Mouse (Mus musculus) regulatory T cell (primary cell): ENCODE measurements around the gene Oas1a.
"Not testable (repeated sequence)": the region's sequence is repeated elsewhere in the genome, so short reads cannot be mapped to it uniquely, and the experiment has no call there.

ENCODE experiments used
- in situ Hi-C: fragments of 300-600 bp; cut with MboI, MseI; formaldehyde crosslinking; loops from one replicate; pipeline ENCODE4 v1.15.1; 2025; ENCODE audit warnings: high pct_unique_total_duplicates

Oas1a gene

DNA sequence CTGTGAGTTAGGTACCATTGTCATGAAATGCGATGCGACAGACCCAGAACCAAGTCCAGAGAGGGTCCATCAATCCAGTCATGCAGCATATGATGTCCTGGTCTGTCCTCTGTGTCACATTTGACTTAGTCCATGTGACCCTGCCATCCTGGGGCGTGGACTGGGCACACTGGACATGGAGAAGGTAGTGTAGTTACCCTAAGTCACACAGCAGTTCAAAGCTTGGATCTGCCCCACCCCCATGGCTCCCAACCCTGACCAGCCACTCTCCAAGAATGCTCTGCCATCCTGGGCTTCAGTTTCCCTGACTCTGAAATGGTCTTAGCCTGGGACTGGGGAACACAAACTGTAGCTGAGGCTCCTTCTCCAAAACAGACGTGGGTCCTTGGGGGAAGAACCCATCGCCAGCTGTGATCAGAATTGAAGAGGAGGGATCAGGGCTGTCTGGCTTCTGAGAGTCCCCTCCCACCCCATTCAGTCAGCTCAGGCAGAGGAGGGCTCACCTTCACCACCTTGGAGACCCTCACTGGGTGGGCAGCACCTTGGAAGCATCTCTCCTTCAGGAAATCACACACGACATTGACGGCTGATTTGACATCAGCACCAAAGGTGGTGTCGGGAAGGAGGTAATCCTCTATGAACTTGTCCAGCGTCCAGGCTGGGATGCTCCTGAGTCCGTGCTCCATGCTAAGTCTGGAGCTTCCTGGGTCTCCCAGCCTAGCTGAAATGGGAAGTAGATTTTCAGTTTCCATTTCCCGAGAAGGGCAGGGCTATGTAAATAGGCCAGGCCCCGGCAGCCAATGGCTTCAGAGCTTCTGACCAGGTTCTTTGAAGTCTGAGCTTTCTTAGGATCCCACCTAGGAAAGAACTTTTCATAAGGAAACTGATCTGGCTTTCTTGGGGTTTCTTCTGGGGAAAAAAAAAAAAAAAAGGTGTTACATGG is at the start of gene Oas1a:
Oas1a (minus strand) TSS at position 731 of the 943 bp plus-strand sequence.
- in situ Hi-C loops: not testable (repeated sequence)

DNA sequence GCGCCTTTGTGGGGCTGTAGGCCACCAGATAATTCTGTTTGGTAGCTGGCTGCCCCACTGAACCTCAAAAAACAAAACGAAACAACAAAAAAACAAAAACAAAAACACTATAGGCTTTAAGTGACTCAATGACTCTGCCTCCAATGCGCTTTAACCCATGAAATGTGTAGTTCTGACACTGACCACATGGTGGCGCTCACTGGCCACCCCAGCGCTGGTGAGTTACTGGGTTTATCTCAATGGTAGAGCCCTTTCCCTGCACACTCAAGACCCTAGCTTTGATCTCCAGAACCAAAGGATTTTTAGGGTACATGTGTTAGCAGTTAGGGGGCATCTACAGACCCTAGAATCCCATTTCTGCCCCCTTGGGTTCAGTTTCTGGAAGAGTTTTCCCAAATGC is 46.7 kb upstream of the Oas1a start:
- in situ Hi-C loops: loop anchor here (10.0 kb wide), 1 partner anchor 341 kb away; no protein-coding TSS in a partner anchor

DNA sequence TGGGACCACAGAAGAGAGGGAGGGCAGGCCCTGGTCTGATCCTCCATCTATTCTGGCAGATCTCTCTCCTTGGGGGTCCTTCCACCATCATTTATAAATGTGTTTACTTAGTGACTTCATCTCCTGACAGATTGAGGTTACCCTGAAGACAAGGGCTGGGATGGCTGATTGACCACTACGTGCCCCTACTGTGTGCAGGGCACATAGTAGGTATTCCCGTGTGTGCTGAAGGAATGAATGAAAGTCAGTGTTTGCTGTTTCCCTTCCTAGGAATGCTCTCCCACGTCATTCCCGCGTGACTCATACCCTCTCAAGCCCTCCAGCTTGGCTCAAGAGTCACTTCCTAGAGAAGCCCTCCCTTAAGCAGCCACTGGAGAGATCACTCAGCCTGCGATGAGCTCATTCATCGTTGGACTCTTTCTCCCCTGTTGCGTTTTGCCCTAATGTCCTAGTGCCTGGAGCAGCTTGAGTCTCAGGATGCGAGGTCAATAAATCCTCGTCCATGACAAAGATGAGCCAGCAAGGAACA is 45.0 kb upstream of the Oas1a start:
- in situ Hi-C loops: loop anchor here (10.0 kb wide), 1 partner anchor 342 kb away; no protein-coding TSS in a partner anchor

DNA sequence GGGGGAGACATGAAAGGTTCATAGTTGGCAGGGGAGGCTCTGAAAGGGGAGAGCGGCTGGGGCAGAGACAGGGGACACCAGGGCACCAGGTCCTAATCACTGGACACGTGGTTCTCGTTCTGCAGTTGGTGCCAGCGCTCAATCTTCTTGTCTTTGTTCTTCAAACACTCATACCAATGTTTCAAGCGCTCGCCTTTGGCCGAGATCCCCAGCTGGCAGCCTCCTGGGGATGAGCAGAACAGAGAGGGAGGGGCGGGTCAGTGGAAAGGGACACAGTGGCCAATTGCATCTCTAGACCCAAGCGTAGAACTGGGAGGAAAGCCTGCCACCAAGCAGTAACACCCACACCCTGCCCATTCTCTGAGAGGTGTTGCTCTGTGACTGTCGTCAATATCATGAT is 34.8 kb upstream of the Oas1a start:
- in situ Hi-C loops: no loop called here

DNA sequence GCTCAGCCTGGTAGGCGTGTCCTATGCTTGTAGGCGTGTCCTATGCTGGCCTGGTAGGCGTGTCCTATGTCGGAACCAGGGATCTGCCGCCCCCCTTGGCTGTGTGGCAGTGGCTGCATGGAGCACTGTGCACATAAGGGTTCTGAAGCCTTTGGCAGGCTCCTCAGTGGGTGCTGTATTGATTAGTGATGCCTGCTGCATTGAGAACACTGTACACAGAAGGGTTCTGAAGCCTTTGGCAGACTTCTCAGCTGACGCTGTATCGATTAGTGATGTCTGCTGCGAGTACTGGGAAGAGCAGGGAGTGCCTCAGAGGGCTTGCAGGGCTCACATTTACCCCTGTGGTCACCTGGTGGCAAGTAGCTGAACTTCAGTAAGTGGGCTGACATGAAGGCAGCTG is 31.3 kb upstream of the Oas1a start:
- in situ Hi-C loops: no loop called here

DNA sequence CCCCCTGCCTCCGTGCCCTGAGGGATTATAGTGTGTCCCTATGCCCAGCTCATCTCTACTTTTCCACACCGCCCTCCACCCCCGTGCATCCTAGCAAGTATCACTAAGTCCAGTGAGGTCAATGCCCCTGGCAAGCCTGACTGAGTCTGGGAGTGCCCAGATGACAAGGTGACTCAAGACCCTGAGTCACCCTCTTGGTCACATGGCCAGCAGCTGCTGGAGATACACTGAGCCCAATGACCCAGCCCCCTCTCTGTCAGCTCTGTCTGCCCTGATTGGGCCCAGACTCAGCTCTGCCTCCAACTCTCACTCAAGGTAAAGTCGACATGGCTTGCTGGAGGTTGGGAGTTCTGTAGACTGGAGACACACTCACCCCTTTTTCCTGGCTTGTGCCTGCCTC is 30.5 kb upstream of the Oas1a start:
- in situ Hi-C loops: no loop called here

DNA sequence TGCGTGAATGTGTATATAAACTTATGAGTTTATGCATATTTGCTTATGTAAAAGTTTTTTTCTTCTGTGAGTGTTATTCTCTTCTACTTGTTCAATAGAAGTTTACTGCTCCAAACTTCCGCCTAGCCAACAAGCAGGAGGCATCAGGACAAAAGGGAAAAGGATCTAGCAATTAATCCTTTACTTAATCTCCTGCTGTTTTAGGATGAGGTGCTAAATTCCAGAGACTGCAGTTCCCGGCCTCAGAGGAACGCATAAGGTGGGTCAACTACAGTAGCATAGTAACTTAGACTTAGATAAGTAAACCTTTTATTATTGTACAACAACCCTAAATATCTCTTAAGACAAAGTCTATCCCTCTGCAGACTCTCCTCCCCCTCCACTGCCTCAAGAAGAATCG is 26.6 kb upstream of the Oas1a start:
- in situ Hi-C loops: no loop called here

DNA sequence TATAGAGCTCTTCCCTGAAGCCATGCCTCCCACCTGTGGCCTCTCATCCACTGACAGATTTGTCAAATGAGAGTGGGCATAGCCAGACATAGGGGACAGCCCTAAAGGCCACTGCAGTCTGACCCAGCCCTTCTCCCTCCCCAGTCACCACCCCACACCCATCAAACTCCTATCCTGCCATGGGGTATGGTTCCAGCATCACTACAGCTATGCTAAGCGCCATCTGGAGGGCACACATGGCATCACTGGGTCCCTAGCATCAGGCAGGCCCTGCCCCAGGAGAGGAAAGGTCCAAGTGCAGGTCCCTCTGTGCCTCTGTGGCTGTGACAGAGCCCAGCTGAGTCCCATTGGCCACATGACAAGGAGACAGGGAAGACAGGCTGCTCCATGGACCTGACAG is 19.7 kb upstream of the Oas1a start:
- in situ Hi-C loops: no loop called here

DNA sequence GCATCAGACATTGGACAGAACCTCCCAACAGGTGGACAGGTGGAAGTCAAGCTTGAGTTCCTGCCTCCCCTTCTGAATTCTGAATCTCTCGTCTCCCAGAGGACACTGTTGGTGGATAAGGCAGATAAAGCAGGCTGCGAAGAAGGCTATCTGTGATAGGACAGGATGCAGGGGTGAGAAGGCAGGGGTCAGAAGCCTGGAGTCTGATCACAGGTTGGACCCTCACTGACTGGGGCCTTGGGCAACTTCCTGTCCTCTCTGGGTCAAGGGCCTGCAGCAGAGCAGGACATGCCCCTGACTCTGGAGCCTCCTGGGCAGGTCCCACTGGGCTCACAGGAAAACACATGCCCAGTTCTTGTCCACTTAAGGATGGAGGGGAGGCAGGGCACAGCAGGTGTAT is 19.0 kb upstream of the Oas1a start:
- in situ Hi-C loops: not testable (repeated sequence)

DNA sequence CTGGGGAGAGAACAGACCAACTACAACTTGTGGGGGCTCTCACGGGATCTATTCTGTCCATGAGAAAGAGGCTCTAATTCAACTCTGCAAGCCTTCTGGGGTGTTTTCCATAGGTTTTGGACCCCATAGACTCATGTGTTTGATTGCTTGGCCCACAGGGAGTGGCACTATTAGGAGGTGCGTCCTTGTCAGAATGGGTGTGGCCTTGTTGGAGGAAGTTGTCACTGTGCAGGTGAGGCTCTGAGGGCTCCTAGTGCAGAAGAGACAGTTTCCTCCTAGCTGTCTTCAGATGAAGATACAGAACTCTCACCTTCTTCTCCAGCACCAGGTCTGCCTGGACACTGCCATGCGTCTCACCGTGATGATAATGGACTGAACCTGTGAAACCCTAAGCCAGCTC is 17.2 kb upstream of the Oas1a start:
- in situ Hi-C loops: not testable (repeated sequence)

DNA sequence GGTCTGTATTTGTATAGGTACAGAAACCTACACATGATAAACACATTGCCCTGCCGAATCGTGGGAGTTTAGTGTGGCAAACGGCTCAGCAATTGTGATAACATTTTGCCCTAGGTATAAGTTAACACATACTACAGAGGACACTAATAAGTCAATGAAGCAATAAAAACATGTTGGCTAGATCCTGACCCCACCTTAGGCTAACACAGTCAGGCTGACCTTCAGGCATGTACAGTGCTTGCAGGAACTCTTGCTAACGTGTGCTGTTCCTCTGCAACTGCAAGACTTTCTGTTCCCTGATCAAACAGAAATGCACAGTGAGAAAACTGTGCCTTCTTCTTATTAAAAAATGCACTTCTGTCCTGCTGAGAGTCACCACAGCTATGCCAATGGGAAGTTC is 16.6 kb upstream of the Oas1a start:
- in situ Hi-C loops: no loop called here

DNA sequence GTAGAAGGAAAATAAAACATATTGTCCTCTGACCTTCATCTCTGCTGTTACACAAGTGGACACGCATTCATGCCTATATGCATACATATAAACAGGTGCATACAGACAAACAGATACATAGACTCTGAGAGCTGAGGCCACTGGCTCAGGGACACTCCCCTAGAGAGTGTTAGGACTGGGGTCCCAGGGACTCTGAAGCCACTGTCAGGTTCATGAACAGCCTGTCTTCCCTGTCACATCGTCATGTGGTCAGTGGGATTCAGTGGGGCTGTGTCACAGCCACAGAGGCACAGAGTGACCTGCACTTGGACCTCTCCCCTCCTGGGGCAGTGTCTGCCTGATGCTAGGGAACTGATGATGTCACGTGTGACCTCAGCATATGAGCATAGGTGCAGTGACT is 13.0 kb upstream of the Oas1a start:
- in situ Hi-C loops: no loop called here

DNA sequence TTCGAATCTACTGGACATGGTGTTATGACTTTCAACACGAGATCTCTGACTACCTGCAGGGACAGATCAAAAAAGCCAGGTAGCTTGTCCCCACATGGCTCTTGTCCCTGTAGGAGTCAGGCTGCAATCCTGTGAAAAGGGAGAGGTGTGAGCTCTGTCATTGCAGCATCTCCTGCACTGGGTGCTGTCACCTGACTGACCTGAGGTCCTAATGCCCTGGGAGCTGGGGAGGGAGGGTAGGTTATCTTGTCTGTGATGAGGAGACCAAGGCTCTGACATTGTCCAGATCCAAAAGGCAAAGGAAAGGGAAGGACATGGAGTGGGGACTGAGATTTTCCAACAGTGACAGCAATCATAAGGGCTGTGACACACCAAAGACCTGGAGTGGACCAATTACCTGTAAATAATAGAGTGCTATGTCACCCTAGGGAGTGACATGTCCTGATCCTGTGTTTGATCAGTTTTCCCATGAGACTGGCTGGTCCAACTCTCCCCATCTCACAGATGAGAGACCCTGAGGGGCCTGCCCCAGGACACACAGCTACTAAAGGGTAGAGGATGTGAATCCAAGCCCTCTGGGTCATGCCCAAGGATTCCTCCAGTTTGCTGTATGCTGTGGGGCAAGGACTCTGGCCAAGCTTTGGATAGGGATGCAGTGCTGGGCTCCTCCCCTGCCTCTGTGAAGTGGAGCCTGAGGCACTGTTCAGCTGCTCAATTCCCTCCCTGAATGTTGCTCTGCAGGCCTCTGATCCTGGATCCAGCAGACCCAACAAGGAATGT is 12.0 kb upstream of the Oas1a start:
- in situ Hi-C loops: not testable (repeated sequence)

DNA sequence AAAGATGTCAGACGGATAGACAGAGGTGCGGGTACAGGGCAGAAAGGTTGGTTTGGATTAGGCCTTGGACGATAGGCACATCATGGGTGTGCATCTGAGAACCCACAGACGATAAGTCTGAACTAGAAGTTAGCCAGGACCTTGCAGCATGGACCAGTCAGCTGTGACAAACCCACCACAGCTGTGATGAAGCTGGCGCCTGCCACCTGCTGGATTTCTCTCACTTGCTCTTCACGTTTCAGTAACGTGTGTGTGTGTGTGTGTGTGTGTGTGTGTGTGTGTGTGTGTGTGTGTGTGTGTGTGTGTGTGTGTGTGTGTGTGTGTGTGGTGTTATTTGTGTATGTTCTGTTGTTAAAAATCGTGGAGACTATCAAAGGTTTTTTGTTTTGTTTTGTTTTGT is 6.9 kb upstream of the Oas1a start, which contains the start of gene Oas1d:
Oas1d (plus strand) TSS at position 333 of the 400 bp plus-strand sequence.
- in situ Hi-C loops: not testable (repeated sequence)

DNA sequence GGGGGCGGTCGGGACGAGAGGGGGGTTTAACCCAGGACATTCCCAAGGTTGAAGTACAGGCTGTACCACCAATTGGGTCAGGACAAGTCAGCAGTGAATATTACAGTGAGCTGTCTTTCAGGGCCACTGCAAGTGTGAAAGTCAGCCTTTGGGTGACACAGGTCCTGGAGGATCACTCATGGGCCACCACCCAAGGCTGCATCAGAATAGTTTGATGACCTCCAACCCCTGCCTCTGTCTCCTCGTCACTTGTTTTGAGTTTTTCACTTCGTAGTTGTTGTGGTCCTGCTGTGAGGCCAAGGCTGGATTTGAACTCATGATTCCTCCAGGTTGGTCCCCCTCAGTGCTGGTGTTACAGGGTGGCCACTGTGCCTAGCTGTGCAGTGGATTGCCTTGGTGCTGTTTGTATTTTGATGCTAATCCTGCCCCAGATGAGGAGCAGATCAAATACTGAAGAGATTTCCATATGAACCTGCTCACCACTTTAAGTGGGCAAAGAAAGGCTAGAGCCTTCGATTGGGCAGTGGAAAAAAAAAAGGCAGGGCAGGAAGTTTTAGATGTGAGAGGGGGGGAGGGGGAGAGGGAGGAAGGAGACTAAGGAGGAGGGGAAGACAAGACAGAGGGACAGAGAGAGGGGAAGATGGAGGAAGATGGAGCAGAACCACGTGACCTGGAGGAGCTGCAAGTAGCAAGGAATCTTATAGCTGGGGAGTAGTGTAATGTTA is 1.0 kb upstream of the Oas1a start:
- in situ Hi-C loops: no loop called here

DNA sequence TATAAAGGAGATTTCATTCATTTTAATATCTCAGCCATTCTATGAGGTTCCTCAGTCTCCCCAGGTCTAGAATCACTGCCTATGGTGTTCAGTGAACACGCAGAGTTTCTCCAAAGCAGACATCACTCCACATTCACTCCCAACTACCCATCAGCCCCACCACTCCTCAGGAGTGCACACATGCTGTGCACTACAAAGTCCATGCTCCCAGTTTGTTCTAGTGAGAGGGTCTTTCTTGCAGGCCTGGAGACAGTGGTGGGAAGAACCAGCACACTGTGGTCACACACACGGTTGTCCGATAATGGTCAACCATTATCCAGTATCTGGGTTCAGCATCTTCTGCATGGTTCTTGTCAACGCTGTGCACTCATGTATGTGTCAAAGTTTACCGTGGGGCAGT is 5.3 kb downstream of the Oas1a start:
- in situ Hi-C loops: no loop called here

DNA sequence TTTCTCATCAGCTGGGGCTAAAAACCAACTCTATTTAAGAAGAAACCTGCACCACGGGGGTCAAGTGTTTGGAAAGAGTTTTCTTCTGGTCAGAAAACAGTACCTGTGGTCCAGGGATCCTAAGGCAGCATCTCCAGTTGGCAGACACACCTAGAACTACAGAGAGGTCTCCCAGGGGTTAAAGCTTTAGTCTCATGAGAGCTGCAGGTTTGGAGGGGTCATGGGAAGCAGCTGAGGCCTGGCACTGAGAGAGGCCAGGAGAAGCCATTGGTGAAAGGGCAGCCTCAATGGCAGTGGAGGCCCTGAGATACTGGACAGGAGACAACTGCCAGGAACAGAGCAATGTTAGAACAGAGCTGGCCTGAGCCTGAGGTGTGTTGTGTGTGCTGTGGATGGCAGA is 6.7 kb downstream of the Oas1a start:
- in situ Hi-C loops: no loop called here

DNA sequence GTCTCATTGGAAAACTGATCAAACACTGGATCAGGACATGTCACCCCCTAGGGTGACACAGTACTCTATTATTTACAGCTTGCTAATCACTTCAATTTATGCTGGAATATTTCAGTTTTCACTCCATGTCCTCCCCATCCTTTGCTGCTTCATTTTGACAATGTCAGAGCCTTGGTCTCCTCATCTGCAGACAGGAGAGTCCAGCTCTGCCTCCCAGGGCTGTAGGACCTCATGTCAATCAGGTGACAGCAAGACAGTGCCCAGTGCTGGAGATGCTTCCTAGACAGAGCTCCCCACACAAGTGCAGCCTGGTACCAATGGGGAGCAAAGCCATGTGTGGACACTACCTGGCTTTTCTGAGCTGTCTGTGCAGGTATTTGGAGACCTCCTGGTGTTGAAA is 8.6 kb downstream of the Oas1a start:
- in situ Hi-C loops: no loop called here

DNA sequence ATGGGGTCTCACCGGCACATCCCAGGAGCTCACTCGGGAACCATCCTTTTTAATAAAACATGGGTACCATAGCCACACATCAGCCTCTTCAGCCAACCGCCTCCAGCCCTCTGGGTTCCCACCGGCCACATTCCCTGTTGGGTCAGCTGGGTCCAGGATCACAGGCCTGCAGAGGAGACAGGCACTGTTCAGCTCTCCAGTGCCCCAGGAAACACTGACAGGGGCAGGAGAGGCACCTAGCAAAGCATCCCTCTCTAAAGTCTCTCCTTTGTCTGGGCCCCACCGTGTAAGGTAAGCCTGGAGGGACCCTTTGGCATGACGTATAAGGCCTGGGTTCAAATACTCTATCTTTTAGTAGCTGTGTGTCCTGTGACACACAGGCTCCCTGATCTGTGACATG is 9.0 kb downstream of the Oas1a start:
- in situ Hi-C loops: no loop called here

DNA sequence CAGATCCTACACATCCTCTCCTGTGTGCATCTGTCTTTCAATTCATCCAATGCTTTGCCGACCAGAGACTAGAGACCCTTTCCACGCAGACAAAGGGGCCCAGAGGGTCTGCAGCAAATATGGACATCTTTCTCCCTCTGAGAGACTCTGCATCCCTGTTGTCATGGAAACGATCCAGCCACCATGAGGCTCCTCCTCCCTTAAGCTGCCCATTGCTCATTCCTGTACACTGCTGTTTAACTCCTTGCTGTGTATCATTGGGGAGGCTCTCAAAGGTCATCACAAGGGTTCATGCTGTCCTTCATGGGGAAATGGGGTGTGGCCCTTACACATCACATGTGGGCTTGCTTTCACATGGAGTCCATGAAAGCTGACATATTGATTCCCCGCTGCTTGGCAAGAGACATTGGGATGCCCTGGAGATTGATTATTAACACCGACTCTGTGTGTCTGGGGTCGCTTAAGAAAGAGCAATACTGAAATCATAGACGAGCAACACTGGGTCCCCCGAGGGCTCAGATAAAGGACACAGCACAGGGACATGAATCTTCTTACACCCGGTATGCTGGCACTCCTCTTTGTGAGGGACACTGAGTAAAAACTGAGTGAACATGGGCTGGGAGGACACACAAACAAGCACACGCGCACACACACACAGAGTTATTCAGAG is 12.0 kb downstream of the Oas1a start:
- in situ Hi-C loops: no loop called here

DNA sequence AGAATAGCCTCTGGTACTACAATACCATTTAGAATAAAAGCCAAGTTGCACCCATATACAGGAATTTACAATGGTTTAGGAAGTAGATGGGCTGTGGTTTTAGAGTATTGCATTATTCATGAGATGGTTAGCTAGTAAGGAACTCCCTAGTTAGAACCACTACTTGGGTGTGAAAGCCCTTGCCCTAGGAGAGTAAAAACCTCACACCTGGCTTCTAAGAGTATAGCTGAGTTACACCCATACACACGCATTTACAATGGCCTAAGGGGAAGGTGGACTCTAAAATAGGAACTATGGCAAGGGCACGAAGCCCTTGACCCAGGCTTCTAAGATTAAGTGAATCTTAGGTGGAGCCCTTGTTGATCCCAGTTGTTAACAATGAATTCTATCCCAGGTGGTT is 12.6 kb downstream of the Oas1a start:
- in situ Hi-C loops: not testable (repeated sequence)
